Mouse (Mus musculus): ENCODE results near the gene Rrbp1.

Rrbp1 gene

GRCm38 (mm10) chr2:143953944-143954343, 57.1 kb downstream of the Rrbp1 start:
- DNase-seq = no peak

GRCm38 (mm10) chr2:143951546-143952315, 59.3 kb downstream of the Rrbp1 start:
- DNase-seq = no peak

DNA sequence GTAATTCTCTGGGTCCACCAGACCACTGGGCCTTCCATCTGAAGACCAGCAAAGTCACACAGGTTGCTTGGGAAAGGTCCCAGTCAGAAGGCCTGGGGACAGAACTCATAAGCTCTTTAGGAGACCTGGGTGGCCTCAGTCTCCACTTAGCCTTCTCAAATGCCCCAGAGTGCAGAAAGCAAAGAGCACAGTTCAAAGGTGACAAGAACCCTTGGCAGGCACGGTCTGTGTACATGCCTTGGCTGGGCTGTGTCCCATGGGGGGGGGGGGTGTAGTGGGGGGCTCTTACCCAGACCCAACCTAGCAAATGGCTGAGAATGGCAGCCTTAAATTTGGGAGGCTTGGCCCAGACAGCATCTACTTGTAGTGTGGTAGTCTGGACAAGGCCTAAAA, 60.0 kb downstream of the Rrbp1 start:
- DNase-seq = no peak

GRCm38 (mm10) chr2:143950290-143951027, 60.6 kb downstream of the Rrbp1 start:
- no peak for DNase-seq

- DNase-seq = no peak
These were observed 61.8 kb downstream of the Rrbp1 start for GRCm38 (mm10) chr2:143949217-143949616.

DNA sequence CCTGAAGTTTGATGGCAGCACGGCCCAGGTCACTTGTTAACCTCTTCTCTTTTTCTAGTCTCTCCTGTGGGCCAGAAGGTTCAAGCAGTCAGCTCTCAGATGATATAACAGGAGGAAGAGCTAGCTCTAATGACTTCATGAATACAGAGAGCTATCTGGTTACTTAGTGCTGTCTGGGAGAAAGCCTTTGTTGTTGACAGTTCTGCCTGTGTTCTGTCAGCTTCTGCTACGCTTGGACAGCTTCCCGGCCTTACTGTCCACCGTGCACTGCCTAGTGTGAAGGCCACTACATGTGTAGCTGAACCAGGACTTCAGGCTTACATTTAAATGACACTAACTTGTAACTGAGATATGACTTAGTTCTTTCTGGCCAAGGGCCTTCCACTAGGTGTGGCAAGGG, 62.6 kb downstream of the Rrbp1 start:
- DNase-seq = no peak

DNA sequence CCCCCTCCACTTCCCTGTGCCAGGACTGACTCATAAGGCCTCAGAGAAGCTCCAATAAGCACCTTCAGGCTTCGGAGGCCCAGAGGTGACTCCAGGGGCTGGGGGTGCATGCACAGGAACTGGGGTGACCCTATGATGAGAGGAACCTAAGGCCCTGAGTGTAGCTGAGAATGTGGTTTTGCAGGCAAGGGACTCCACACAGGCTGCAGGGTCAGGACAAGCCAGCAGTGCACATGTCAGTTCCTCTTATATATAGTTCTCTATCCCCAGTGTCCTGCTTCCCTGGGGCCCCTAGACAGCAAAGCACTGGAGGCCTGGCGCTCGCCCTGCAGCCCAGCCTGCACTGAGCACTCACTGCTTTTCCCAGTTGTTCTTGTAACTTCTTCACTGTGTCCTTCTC, 63.1 kb downstream of the Rrbp1 start:
- DNase-seq = no peak

- DNase-seq = no peak
These were observed 64.7 kb downstream of the Rrbp1 start for GRCm38 (mm10) chr2:143946399-143946798.

DNA sequence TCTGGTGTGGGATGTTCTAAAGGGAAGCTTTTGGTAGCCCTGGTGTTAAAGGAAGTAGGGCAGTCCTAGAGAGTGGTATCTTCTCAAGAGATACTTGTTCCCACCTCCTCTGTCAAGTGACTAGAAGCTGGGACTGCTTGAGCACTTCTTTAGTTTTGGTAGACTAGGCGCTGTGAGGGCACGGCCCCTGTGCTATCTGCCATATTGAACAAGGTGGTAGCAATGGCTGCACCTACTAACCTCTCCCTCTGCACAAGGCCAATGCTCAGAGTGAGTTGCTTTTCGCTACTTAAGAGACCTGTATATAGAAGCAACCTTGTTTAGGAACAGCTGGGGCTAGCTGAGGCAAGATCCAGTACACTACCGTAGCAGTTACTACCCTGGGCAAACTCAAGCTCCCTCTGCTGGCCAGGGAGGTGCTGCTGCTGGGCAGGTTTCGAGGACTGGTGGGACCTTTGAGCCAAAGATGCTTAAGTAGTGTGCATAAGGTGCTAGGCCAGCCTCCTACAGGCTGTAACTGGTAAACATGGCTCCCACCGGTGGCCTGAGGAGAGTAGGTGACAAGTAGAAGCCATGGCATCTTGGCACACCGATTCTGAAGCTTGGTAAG, 65.5 kb downstream of the Rrbp1 start:
- peak in 1 of 2 experiments; percentile 27 for DNase-seq

DNA sequence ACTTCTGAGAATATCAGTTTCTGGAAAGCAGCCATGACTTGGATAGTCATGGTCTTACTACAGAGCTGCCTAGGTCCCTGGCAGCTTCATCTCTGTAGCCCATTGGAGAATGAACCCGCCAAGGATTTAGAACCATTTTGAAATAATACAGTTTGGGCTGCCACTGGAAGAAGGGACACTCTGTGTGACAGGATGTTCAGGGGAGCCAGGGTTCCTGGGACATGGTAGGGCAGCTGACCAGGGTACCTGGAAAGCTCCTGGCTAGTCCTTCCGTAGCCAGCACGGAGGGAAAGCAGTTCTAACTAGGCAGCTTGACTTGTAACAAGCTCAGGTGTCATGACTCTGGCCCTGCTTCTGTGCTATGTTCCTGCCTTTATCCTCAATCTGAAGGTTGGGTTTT, 66.3 kb downstream of the Rrbp1 start:
- no peak for DNase-seq

- no peak for DNase-seq
These were observed 70.7 kb downstream of the Rrbp1 start for GRCm38 (mm10) chr2:143940406-143940805.

DNA sequence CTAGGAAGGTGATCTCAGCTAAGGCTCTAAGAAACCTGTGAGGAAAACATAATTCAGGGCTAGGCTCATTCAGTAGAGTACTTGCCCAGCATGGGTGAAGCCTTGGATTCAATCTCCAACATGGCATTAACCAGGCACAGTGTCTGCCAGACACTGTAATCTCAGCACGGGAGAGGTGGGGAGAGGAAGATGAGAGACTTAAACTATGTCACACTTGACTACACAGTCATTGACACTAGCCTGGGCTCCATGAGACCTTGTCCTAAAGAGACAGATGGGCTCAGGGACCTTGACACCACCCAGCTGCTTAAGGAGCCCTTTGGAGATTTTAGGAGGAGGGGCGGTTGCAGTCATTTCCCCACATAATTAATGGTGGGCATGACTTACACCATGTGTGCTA, 73.2 kb downstream of the Rrbp1 start:
- DNase-seq = no peak

- DNase-seq = no peak
These were observed 76.6 kb downstream of the Rrbp1 start for GRCm38 (mm10) chr2:143934439-143934838.

- DNase-seq = no peak
These were observed 77.5 kb downstream of the Rrbp1 start for GRCm38 (mm10) chr2:143933516-143933915.

- DNase-seq = no peak
These were observed 78.7 kb downstream of the Rrbp1 start for GRCm38 (mm10) chr2:143932340-143932873.

DNA sequence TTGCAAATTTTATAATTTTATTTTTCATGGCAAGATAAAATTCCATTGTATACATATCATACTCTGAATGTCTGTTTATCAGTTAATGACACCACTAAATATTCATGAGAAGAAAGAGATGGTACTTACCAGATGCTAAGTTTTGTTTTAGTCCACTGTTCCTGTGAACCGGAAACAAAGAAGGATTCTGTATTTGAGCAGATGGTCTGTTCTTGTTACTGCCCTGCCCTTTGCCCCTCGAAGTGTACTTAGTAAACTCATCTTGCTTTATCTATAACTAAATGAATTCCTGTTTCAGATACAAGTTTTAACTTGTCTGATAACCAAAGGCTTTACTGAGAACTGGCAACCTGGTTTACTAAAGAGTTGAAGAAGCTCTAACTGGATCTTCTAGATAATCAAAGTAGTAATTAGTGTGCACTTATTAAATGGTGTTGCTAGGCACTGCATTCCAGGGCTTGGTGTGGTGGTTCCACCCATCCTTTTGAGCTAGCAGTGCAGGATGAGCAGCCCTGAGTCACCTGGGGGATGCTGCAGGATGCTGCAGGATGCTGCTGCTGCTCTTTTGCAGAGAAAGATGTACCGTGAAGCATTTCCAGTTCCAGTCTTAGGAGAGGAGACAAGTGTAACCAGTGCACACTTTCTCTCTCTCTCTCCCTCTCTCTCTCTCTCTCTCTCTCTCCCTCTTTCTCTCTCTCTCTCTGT, 81.3 kb downstream of the Rrbp1 start:
- no peak for DNase-seq

GRCm38 (mm10) chr2:143925826-143926225, 85.2 kb downstream of the Rrbp1 start:
- no peak for DNase-seq

- DNase-seq = no peak
These were observed 87.0 kb downstream of the Rrbp1 start for GRCm38 (mm10) chr2:143924085-143924484.

GRCm38 (mm10) chr2:143918831-143919502, 92.1 kb downstream of the Rrbp1 start:
- DNase-seq = no peak

GRCm38 (mm10) chr2:143917622-143918021, 93.4 kb downstream of the Rrbp1 start:
- DNase-seq = no peak

DNA sequence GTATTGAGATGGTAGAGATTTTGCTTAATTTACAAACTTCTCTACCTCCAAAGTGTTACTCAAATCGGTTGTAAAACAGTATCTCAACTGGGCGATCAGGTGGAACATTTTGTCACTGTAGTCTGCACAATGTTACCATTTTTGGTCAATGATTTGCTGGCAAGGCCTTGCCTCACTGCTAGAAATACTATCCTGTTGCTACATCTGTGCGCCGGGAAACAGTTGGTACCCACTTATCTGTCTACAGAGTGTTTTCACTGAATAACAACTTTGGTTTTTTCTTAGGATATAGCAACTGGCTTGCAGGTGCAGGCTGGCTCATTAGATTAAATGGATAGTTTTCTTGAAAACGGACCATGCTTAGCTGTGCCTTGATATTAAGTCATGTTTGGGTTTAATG, 94.8 kb downstream of the Rrbp1 start:
- DNase-seq = no peak

DNA sequence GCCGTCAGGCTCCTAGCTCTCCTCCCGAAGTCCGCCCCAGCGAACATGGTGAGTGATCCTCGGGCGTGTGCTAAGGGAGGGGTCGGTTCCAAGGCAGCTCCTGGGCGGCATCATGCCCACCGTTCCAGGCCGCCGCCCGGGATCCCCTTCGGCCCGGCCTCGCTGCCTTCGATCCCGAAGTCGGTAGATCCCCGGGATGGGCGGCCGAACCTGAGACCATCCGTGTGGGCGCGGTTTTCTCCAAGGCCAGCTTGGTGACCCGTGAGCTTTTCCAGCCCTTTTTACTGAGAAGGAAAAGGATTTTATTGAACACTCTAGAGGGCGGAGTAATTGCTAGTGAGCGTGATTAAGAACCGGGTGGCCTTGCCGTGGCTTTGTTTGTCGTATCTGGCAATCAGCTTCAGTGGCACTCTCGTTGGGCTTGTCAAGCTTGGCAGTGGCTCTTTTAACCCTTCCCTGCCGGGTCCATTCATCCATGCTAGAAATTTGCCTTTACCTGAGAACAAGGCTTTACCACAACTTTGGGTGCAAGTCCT, 95.4 kb downstream of the Rrbp1 start:
- no peak for DNase-seq
